Mouse (Mus musculus) monocyte, adult 5-6 weeks (primary cell): ENCODE results near the gene Gm10118. TPM values are rescaled to one million over a fixed set of nuclear protein-coding genes. Genes with fewer than 3 reads are reported as not detected.

Experiments used
- ATAC-seq: fragments of 153-309, 156-312 bp; replicated peaks from 2 replicates; pipeline ENCODE4 v1.8.0; 2017; ENCODE audit warnings: mild to moderate bottlenecking; ENCODE audit not compliant: low TSS enrichment, insufficient number of reproducible peaks, severe bottlenecking, poor library complexity, low FRiP score
- total RNA-seq: library from RNA; stranded (forward); fragments of 200-1000, 200-491, 200-594 nt; gene quantifications from 3 replicates; pipeline ENCODE4 v1.2.3, GENCODE M21; 2017

The Gm10118 gene
- total RNA-seq, result not detected in 3 replicates

GRCm38 (mm10) chr10:63927334-63927733, at the start of gene Gm10118:
Gm10118 (minus strand) TSS chr10:63927434.
- no peak for ATAC-seq

- ATAC-seq, result no peak
Measured at GRCm38 (mm10) chr10:63972300-63972699, 45.1 kb upstream of the Gm10118 start.

- ATAC-seq, result no peak
Measured at GRCm38 (mm10) chr10:63954308-63954930, 27.2 kb upstream of the Gm10118 start.

GRCm38 (mm10) chr10:63951481-63951880, 24.2 kb upstream of the Gm10118 start:
- ATAC-seq, result no peak

DNA sequence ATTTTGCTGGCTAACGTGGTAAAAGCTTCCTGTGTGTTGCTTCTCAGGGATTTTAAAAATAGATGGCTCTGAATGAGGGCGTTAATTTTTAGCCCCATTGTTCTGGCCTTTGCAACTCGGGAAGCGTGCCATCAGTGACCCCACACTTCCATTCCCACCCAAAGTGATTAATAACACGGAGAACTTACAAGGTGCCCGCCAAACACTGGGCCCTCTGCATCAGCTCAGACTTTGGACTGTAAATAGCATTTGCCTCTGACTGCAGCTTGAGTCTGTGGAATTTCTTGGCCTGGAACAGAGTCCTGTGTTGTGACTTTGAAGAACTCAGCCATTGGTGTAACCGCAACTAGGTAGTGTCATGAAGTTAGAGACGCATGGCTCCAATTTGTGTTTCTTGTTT, 23.6 kb upstream of the Gm10118 start:
- no peak for ATAC-seq

DNA sequence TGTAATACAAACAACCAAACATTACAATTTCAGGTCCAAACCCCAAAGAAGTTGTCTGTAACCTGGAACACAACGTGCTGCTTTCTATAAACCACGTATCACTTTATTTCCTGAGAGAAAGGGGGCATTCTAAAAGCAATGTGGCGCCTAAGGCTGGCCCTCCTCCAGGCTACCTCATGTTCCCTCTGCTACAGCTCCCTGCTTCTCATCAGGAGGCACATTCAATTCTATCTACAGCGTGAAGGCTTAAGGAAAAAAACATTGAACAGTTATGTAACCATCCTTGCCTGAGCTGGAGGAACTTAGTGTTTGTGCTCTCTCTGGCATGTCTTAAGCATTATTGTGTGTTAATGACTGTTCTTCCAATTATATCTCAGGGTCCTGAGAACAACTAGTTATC, 20.0 kb upstream of the Gm10118 start:
- no peak for ATAC-seq

DNA sequence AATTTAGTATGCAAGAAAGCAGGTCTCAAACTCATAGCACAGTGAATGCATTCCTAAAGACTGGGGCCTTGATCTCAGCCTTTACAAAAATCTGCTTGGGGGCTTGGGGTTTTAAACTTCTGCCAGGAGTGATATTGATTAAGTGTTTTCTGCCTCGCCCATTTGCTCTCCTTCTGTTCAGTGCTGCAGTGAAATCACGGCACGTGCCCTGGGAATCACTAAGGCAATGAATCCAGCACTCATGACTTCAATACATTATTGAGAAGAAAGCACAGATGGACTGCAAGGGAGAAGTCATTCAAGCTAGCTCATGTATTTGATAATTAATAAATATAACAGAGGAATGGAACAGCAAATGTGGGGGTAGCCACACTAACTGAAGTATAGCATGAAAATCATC, 18.3 kb upstream of the Gm10118 start:
- ATAC-seq, result no peak

DNA sequence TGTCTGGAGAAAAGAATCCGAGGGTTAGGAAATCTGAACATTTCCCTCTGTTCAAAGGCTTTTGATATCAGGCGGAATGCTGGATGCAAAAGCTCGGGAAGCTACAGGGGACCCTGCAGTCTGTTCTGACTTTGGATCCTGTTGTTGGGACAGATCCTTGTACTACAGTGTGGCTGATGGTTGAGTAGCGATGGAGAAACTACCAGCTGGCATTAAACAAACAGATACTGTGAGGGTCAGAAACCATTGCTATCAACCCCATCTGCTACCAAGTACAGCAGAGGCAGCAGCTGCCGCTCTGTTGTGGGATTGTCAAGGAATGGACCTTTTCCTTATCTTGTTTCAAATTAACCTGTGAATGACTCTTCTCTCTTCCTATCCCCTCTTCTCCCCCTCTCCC, 6.7 kb upstream of the Gm10118 start:
- no peak for ATAC-seq

- ATAC-seq, result no peak
Measured at GRCm38 (mm10) chr10:63908878-63909277, 18.4 kb downstream of the Gm10118 start.

- ATAC-seq, result no peak
Measured at GRCm38 (mm10) chr10:63899891-63900290, 27.3 kb downstream of the Gm10118 start.

DNA sequence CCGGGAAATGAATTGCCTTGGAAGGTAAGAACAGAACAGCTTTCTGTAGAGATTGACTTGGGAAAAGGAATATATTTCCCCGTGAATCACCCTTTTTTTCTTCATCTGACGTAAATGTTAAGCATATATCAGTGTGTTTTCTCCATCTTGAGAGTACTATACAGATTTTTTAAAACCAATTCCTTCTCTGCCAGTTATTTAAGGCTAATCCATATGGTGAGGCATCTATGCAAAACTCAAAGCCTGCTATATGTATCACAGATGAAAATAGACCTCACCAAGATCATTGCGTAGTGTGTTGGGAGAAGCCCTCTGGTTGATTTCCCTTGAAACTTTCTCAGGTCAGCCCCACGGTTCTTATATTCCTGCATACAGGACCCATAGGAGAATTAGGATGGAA, 32.6 kb downstream of the Gm10118 start:
- no peak for ATAC-seq

- no peak for ATAC-seq
Measured at GRCm38 (mm10) chr10:63886449-63887088, 40.7 kb downstream of the Gm10118 start.

DNA sequence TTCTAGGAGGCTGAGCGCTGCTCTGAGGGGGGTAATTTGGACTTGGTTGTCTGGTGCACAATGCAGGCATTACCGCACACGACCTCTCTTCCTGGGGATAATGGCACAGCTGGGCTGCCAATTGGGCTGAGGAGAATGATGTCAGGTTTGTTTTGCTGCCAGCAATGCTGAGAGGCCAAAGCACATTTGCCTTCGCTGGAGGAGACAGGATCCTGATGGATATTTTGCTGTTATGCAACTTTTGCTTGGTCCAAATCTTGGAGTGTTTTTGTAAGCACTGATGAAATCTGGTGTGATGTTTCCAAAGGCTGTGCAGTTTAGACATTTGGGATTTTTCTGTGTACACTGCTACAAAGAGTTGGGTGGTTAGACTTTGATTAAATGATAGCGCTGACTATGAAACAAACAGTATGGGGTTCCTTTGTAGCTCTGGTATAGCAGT, 46.8 kb downstream of the Gm10118 start:
- no peak for ATAC-seq

Other genes with a start within 250 kb of the Gm10118 start
- not detected in 3 replicates for gene Lrrtm3, start 162.8 kb upstream of the Gm10118 start, total RNA-seq